Mouse (Mus musculus): ENCODE measurements around the gene Slc17a9.

The Slc17a9 gene

DNA sequence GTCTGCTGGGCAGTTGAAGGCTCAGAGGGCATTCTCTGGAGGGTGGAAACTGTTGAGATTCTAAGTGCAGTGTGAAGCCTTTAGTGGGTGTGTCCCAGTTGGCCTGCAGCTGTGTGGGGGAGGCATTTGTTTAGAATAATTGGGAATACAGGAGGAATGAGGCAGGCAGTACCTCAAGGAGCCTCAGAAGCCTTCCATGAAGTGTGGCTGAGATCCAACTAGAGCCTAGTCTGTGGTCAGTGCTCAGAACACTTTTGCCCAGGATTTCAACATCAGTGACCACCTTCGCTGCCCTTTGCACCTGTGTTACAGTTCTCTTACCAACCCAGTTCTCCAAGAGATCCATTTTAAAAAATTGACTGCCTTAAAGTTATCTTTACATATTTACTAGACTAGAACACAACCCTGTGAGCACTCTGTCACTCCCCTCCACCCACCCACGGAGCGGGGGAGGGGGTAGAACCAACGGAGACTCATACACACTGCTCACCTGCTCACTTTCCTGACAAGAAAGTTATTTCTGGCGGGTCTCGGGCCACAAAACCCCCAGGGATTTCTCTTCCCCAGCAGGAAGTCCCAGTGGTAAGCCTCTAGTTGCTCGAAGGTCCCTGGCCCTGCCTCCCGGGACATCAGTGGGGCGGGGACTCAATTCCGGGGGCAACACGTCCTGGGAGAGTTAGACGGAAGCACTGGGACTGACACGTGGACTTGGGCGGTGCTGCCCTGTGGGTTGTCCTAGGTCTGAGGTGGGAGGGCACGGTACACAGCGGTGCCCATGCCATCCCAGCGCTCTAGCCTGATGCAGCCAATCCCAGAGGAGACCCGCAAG lies at the start of gene Slc17a9:
Slc17a9 (plus strand) TSS at position 679 of the 829 bp plus-strand sequence.
- peak; percentile 86 for DNase-seq

DNA sequence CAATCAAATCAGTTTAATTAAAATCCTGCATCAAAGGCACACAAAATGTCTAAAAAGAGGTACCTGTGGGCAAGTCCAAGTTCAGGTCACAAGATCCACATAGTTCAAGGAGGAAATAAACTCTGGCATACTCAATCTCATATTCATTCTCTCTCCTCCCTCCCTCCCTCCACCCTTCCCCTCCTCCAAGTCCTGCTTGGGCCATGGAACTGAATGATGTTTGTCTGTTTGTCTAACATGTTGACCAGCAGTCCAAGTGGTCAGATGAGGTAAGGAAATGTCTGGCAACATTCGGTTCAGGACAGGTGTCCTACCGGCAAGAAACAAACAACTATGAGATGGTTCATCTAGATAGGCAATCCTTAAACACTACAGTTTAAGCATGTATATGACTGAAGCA lies 48.4 kb upstream of the Slc17a9 start:
- no peak for DNase-seq

DNA sequence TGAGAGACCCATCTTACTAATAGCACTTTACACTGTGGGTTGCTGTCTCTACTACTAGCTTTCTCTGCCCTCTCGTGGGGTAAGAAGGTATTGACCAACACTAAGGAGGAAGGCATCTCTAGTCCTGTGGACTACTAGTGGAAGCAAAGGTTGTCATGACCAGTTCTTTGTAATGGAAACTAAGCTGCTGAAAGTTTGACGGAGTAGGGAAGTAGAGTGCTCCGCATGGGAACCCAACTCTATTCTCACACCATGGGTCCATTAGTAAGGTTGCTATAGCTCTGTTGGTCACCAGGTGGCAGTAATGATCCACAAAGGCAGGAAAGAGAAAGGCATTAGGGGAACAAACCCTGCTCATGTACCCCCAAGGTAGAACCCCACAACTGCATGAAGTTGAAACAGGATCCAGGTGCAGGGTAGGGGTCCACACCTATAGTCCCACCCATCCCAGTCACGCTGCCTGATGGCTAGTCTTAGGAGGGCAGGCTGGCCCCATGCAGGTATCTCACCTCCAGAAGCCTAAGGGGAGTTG lies 46.4 kb upstream of the Slc17a9 start:
- DNase-seq = peak; percentile 85

DNA sequence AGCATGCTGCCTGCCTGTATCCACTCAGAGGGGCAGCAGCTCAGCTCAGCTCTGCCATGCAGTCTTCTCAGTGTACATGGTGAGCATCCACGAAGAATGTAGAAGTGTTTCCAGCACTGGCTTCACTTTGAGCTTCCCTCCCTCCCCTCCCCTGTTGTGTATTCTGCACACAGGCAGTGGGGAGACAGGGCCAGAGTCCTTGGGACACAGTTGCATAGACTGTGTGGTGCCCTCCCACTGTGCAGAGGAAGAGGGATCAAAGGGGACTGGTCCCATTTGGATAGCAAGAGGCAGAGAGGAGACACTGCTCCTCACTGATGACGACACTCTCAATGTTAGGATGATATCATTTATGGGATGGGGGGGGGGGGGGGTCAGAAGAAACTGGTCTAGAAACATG lies 43.8 kb upstream of the Slc17a9 start:
- no peak for DNase-seq

DNA sequence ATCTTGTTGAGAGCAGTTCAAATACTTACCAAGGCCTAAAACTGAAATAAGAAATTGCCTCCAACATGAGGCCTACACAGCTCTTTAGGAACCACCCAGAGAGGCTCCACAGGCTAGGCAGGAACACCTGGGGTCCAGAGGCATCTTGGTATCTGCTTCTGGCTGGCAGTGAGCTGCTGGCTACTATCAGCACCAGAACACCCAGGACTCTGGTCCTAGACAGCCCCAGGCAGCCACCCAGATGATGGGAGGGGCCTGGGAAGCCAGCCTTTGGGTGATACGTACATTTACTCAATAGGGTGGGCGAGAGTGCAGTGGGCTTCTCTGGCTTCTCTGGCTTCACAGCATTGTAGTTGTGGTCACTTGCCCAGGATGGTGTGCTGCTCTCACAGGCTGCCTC lies 41.5 kb upstream of the Slc17a9 start:
- DNase-seq = no peak

DNA sequence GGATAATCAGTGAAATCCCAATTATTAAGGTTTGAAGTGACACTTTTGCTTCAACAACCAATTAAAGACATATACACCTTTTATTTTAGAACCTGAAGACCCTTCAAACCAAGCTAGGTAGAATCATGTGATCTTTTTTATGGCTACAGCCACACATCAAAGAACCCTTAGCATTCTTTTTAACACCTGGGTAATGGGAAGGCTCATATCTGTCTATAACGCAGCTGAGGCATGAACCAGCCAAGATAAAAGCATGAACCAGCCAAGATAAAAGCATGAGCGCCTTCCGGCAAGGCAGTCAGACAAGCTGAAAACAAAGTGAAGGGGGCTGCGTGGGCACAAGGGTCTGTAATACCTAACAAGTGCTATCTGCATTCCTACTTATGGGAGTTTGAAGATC lies 41.0 kb upstream of the Slc17a9 start:
- DNase-seq = no peak

DNA sequence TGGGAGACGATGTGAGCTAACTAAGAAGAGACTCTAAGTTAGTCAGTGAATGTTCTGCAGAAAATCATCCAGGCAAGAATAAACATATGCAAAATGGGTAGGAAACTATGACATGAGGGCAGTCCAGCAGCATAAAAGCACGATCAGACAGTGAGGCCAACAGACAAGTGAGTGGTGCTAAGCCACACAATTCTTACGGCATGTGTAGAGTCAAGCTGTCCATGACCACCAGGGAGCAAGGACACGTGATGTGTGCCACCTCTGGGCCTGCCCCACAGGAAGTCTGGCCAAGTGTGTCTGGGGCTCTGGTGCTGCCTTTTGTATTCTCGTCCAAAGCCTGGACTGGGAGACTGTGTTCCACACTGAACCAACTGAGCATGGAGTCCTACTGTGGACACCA lies 35.2 kb upstream of the Slc17a9 start:
- DNase-seq = no peak

DNA sequence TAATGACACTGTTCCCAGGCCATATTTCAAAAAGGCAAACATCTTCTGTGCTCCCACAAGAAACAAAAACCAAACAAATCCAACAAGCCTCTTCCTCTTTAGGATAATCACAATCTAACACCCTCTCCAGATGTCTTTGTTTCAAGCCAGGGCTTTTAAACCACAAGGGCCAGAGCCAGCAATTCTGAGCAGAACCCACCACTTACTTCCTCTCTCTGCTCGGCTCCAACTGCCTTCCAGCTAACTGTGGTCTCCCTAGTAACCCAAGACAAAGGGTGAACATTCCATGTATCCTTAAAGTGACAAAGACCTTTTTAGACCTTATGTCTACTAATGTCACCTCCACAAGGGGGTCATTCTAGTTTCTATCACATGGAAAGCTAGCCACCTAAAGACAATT lies 32.4 kb upstream of the Slc17a9 start:
- peak; percentile 48 for DNase-seq

DNA sequence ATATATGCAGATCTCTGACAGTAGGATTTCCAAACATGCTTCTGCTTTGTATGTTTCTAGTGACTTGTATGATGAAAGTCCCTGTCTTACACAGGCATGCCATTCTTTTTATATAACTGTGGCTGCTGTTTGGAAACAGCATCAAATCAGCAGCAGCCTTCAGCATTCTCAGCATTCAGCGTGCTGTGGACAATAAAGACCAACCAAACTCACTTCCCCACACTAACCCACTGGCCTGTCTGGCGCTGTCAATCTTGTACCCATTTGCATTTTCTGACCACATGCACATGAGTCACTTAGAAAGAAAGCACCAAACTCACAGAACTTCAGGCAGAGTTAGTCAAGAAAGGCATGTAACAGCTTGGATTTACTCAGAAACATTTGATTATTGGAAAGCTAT lies 29.9 kb upstream of the Slc17a9 start:
- DNase-seq = peak; percentile 34

DNA sequence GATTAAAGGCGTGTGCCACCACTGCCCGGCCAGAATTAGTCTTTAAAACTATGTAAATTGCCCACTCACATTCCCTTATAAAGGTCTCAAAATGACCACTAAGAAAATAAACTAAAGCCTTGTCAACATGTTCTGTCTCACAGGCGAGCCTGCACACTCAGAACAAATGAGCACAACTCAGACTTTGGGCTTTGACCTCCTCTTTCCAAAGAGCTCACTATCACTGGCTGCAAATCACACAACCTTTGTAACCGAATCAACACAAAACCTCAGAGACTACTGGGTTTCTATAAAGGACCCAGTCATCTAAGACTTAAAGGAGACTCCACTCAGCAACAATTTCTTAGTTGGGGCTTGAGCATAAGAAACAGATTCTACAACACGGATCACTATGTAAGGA lies 24.6 kb upstream of the Slc17a9 start:
- no peak for DNase-seq

DNA sequence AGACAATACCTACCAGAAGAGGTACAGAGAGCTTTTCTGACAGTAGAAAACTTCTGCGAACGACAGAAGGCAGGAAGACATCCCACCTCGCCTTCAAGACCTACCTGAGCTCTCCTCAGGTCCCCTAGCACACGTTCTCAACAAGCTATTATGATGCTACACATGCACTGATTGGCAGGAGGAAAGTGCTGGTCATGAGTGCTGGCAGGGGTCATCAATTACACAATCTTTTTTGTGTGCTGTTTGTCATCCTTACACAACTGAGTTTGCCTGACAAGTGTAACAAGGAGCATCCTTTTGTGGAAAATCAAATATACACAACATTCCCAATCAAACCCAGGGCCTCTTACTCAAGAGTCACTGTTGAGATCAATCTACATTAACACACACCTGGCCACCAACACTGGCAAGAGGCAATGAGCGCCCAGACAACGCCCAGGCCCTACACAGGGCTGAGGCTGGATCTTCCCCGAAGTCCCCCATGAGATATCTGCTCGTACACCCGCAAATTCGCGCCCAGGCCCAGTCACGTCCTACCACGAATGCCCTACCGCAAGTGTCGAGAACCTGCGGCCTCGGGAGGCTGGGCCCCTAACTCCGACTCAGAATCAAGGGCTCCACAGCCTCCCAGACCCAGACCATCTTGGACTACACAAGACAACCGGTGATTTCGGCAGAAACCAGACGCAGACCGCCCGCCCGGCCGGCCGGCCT lies 23.9 kb upstream of the Slc17a9 start:
- peak; percentile 22 for DNase-seq

DNA sequence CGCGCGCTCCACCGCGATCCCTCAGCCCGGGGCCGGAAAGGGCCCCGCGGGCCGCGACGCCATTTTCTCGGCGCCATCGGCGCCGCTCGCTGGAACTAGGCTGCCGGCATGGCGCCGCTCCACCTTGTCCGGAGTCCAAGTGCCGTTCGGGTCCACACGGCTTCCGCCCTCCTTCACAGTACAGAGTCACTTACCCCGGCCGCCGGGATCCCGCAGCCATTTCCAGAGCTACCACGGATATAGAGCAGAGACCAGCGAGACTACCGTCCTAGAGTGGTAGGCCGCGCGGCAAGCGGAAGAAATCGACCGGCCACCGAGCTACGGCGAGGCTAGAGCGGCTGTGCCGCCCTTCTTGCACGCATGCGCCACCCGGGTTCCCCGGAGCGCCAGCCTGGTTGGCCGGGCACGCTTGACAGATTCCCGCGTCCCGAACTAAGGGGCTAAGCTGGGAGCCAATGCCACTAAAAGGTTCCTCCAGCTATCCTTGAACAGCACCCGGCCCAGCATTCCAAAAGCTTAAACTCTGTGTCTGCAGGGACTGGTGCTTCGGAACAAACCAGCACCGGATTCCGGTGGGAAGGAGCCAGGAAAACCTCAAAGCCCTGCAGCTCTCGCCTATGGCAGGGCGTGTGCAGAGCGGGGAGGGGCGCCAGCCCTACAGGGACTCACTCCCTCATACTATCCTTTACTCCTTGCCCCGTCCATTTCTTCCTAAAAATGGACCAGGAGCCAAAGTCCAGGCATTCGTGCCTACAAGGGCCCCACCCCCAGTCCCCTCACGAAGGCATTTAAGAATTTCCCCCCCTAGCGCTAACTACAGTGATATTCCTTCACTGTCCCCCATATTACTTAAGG lies 23.1 kb upstream of the Slc17a9 start:
- DNase-seq = peak; percentile 94

DNA sequence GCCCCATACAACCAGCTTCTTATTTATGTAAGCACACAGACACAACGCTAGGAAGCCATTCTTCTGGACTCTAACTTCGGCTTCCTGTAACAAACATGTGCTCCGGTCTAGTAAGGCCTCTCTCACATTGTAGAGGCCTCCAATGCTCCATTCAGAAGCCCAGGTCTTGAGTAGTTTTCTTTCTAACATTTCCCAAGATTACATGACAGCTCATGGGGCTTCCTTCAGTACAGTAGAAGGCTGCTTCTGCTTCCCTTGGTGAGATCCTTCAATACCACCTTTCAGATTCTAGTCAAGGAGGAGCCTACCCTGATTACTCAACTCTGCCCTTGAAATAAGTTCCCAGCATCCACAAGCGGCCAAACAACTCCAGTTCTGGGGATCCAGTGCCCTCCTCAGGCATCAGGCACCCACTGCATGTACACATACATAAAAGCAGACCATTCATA lies 22.3 kb upstream of the Slc17a9 start:
- DNase-seq = no peak

DNA sequence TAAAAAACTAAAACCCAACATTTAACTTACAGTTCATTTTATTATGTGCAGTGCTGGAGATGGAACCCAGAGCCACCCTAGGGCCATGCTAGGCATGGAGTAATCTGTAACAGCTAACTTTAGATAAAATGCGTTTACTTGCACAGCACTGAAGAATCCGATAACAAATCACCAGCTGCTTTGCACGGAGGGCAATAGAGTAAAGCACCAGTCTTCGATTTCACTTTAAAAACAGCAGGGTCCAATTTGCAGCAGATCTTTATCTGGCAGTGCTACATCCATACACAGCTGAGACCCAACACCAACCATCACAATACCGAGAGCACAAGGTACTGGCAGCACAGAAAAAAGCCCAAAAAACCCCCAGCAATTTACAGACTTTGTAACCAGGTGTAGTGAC lies 21.9 kb upstream of the Slc17a9 start:
- DNase-seq = no peak

DNA sequence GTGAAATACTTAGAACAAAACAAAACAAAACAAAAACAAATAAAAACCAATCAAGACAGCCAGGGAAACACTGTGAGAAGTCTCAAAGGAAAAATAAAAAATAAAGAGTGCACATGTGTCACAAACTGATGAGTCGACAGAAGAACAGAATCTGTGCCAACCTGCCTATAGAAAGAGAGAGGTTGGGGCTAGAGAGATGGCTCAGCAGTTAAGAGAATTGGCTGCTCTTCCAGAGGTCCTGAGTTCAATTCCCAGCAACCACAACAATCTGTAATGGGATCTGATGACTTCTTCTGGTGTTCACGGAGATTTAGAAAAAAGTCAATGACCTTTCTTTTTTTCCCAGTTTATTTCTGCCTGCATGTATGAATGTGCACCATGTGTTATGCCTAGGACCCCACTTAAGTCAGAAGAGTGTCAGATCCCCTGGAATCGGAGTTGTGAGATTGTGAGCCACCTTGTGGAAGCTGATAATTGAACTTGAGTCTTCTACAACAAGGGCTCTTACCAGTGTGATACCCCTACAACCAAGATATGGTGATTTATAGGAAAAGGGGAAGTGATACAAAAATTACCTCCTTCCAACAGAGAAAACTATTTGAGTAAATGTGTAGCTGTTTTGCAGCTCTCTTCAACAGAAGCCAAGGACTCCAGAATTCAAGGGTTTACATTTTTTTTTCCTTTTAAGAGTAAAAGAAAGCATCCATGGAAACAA lies 21.3 kb upstream of the Slc17a9 start:
- DNase-seq = no peak

DNA sequence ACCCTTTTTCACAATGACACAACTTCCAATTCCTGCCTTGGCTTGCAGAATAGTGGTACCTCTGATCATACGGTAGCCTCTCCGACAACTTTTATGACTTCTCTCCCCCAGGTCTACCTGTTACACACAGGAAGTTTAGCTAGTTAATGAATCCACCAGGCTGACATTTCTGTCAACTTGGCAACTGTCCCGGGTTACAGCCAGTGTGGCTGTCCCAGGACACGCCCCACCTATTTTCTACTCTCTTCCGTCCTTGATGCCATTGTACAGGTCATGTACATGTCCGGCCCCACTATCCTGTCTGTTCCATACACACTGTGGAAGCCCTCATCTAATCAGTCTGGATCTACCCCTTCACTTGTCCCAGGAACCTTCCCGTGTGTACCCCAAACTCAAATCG lies 20.5 kb upstream of the Slc17a9 start:
- peak; percentile 47 for DNase-seq

DNA sequence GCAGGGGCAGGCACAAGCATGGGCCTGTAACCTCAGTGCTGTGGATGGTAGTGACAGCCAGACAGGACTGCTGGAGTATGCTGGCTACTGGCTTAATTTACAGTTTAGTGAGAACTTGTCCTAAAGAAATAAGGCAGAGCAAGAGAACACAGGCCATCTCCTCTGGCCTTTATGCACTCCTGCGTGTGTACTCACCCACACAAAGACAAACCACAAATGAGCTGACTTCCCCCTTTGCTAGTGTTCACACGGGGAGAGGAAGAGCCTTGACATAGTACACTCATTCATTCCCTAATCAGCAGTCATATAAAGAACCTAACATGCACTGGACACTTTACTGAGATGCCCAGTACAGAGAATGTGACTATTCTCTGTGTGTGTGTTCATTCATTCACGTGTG lies 20.0 kb upstream of the Slc17a9 start:
- peak; percentile 53 for DNase-seq

DNA sequence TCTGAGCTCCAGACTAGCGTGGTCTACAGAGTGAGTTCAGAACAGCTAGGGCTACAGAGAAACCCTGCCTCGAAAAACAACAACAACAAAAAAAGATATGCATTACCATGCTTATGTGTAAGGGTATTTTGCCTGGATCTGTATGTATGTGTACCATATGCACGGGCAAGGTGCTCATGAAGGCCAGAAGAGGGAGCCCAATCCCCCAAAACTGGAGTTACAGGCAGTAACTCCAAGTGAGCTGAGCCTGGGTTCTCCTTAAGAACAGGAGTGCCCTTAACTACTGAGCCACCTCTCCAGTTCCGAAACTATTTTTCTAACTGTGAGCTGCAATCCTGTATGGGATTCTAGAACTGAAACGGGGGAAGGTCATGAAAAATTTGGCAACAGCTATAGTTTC lies 19.1 kb upstream of the Slc17a9 start:
- DNase-seq = no peak

DNA sequence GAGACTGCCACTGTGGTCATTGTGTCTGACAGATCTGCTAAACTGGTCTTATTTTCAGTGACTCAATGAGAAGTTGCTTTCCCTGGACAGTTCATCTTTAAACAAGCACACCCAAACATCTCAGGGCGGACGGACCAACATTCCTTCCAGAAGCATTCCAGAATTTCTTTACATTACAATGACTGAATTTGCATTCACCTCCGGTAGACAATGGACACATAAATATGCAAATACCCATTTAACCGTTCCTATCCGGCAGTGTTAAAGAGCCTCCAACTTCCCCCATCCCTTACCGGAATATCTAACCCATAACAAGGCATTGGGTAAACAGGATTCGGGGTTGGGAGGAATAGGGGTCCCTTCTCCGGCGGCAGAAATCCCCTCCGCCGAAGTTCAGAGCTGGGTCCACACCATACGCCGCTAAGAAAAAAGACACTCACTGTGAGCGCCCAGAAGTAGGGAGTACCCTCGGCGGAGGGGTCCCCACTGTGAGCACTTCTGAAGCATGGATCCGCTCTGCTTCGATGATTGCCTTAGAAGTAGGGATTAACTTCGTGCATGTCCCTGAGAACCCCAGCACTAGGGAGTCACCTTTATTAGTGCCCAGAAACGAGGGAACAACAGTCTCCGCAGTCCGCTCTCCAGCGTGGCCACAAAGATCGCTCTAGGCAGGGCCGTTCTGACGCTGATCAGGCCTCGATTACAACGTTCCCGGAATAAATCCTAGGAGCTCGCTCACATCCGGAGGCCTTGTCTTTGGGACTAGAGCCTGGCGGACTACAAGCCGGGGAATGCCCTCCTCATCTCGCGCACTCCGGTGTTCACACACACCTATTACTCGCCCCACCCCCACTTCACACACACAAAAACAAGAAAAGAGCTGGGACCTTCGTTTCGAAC lies 15.8 kb upstream of the Slc17a9 start:
- no peak for DNase-seq

DNA sequence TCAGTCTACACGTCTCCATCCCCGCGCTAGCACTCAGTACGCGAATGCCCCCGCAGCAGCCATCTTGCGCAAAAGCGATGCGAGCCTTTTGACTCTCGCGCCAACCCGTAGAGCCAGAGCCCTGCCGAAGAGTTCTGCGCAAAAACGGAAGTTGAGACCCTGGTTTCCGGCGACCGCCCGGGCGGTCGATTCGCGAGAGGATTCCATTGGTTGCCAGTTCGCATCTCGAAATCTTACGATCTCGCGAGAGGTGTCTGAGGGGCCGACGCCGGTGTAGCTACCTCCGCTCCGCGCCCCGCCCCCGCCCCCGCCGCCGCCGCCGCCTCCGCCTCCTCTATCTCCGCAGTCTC lies 15.2 kb upstream of the Slc17a9 start, which contains the start of the genes Dido1 and Gid8:
Dido1 (minus strand) TSS at position 77 of the 350 bp plus-strand sequence.
Gid8 (plus strand) TSS at position 195 of the 350 bp plus-strand sequence.
- peak; percentile 98 for DNase-seq

All from lung, postnatal 36 days (tissue).